Mouse (Mus musculus) heart, postnatal 0 days (tissue): Measurements from ENCODE around the gene Zfp866. TPM values are rescaled to one million over a fixed set of nuclear protein-coding genes. Genes with fewer than 3 reads are reported as not detected.

Experiments
- ATAC-seq: fragments of 200-750 bp; cut with Nextera tagmentation; 2 replicates; pipeline ENCODE4 v1.8.0; 2017; ENCODE audit warnings: low read depth, moderate number of reproducible peaks, moderate library complexity; ENCODE audit not compliant: insufficient read depth
- DNase-seq: peaks from one replicate; pipeline ENCODE4 v3.0.0-alpha.2; 2016; ENCODE audit warnings: low spot score
- H3K27ac ChIP-seq: fragments of 300-500 bp; sonication (generic); 2 replicates; pipeline ENCODE4 v1.5.1; 2014; ENCODE audit warnings: low read depth, mild to moderate bottlenecking
- H3K27me3 ChIP-seq: fragments of 300-500 bp; sonication (generic); 2 replicates; pipeline ENCODE4 v1.6.1; 2014; ENCODE audit warnings: low read length, mixed read lengths; ENCODE audit not compliant: control insufficient read depth, insufficient read depth
- H3K36me3 ChIP-seq: fragments of 300-500 bp; sonication (generic); replicated peaks from 2 replicates; pipeline ENCODE4 v1.6.1; 2014; ENCODE audit warnings: low read length, mixed read lengths; ENCODE audit not compliant: control insufficient read depth, insufficient read depth
- H3K4me1 ChIP-seq: fragments of 300-500 bp; sonication (generic); 2 replicates; pipeline ENCODE4 v1.6.1; 2014; ENCODE audit warnings: antibody characterized with exemption; ENCODE audit not compliant: control insufficient read depth, insufficient read depth
- H3K4me2 ChIP-seq: fragments of 300-500 bp; sonication (generic); 2 replicates; pipeline ENCODE4 v1.6.1; 2014; ENCODE audit warnings: low read depth, mild to moderate bottlenecking, low read length, moderate library complexity
- H3K4me3 ChIP-seq: fragments of 300-500 bp; sonication (generic); 2 replicates; pipeline ENCODE4 v1.5.1; 2014; ENCODE audit warnings: low read depth, low read length
- H3K9ac ChIP-seq: fragments of 300-500 bp; sonication (generic); replicated peaks from 2 replicates; pipeline ENCODE4 v1.6.1; 2014; ENCODE audit warnings: low read depth, low read length, mixed read lengths
- H3K9me3 ChIP-seq: fragments of 300-500 bp; sonication (generic); replicated peaks from 2 replicates; pipeline ENCODE4 v1.6.1; 2016; ENCODE audit warnings: low read length; ENCODE audit not compliant: control insufficient read depth
- CTCF ChIP-seq: IDR thresholded peaks from 2 replicates; pipeline ENCODE4 v1.5.1; 2016; ENCODE audit warnings: antibody characterized with exemption, control low read depth, low read depth
- EP300 ChIP-seq: IDR thresholded peaks from 2 replicates; pipeline ENCODE4 v1.6.1; 2016; ENCODE audit warnings: antibody characterized with exemption, low read depth
- WGBS: fragments of 180-500 bp; shearing (Covaris S2); extraction: QIAGEN DNeasy Blood & Tissue Kit; methylation state at CpG from one replicate; pipeline ENCODE4 v1.1.7; 2014; 5-methylcytosine and 5-hydroxymethylcytosine counted together
- polyA plus RNA-seq: library from polyadenylated mRNA; unstranded; fragments of >200 nt; fragmentation: Nextera tagmentation; extraction: Ambion mirVana; gene quantifications from 2 replicates; pipeline ENCODE4 v1.2.1, GENCODE M21; 2015
- total RNA-seq: library from RNA; depleted of rRNA; stranded (reverse); fragments of >200 nt; gene quantifications from 2 replicates; pipeline ENCODE4 v1.2.3, GENCODE M21; 2014; ENCODE audit warnings: low replicate concordance

The Zfp866 gene
- total and polyA plus RNA-seq, 2 experiments from 2014 or later = 9.2 to 20.5 TPM

GRCm38 (mm10) chr8:69790364-69790763, 614 bp downstream of the Zfp866 start:
- Histone ChIP-seq H3K4me2 (peak overlapping the region; percentile 97), H3K4me1 (peaks cover 18% of the 10 kb centered on the region), H3K9me3 (no peaks in the 10 kb centered on the region), H3K9ac (peak overlapping the region; percentile 94), H3K27ac (peak overlapping the region; percentile 90), H3K36me3 (peaks cover 20% of the 10 kb centered on the region), H3K4me3 (peak overlapping the region; percentile 98), H3K27me3 (no peaks in the 10 kb centered on the region)
- TF ChIP-seq CTCF = no peak
- TF ChIP-seq EP300 = no peak
- DNase-seq (no peak), ATAC-seq (no peak)
- 30% methylated on average over 11 of the region's 11 CpGs for WGBS

DNA sequence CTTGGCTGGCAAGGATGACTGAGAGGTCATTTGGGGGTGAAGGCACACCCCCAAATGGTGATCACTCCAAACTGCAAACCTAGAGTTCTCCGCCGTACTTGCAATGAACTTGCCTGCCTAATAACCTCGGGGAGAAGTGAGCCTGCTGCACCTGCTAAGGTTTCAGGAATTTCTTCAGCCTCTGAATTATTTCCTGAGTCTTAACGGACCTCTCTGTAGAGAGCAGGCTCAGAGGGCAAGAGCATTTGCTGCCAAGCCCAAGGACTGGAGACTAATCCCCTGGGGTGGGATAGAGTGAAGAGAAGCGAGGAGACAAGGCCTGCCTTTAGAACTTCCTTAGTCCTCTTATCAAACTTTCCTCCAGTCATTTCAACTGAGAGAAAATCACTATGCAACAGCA, 1.2 kb downstream of the Zfp866 start:
- H3K4me1 ChIP-seq = peaks cover 18% of the 10 kb centered on the region
- DNase-seq = no peak
- H3K36me3 ChIP-seq = peaks cover 13% of the 10 kb centered on the region
- no peak overlapping the region for H3K4me3 ChIP-seq
- TF ChIP-seq EP300 (no peak), CTCF (no peak)
- no peaks in the 10 kb centered on the region for H3K9me3 ChIP-seq
- ATAC-seq = no peak
- peak overlapping the region; percentile 94; the same call in 1 of the 2 replicates for H3K9ac ChIP-seq
- no peaks in the 10 kb centered on the region for H3K27me3 ChIP-seq
- no peak overlapping the region for H3K27ac ChIP-seq
- H3K4me2 ChIP-seq = no peak overlapping the region
- 66% methylated on average over 5 of the region's 5 CpGs for WGBS

DNA sequence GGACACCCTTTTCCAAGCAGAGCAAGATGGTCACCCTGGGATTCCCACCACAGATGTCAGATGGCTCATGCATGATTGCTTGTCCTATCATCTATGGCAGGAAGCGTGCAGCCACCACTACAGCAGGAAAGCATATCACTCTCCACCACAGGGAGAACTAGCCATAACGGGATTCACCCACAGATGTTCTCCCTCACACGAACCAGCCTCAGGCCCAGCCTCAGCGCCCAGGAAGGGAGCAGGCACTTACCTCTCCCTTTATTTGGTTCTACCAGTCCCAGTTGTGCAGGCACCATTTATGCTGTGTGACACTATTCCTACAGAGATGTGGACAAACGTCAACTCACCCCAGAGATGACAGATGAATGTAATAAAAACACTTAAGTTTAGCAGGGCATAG, 1.9 kb downstream of the Zfp866 start:
- no peak overlapping the region for H3K27ac ChIP-seq
- no peaks in the 10 kb centered on the region for H3K9me3 ChIP-seq
- no peak overlapping the region for H3K4me3 ChIP-seq
- H3K36me3 ChIP-seq = peaks cover 7% of the 10 kb centered on the region; the same call in 1 of the 2 replicates
- no peak overlapping the region for H3K9ac ChIP-seq
- DNase-seq (no peak), ATAC-seq (no peak)
- WGBS = 83% methylated on average over 5 of the region's 5 CpGs
- H3K4me1 ChIP-seq = peaks cover 18% of the 10 kb centered on the region
- H3K27me3 ChIP-seq = no peaks in the 10 kb centered on the region
- no peak for TF ChIP-seq EP300
- no peak for TF ChIP-seq CTCF
- no peak overlapping the region for H3K4me2 ChIP-seq

- H3K27me3 ChIP-seq = no peaks in the 10 kb centered on the region
- H3K4me1 ChIP-seq = peaks cover 19% of the 10 kb centered on the region; the same call in 1 of the 2 replicates
- H3K9me3 ChIP-seq = no peaks in the 10 kb centered on the region
- ATAC-seq = no peak
- no peak overlapping the region for H3K9ac ChIP-seq
- no peak for DNase-seq
- H3K36me3 ChIP-seq = 0 out of 2 replicates have a peak, but pooled peaks cover 3% of the 10 kb centered on the region
- TF ChIP-seq EP300 (no peak), CTCF (no peak)
- H3K4me2 ChIP-seq = no peak overlapping the region
- no peak overlapping the region for H3K27ac ChIP-seq
- 62% methylated on average over 7 of the region's 12 CpGs for WGBS
- no peak overlapping the region for H3K4me3 ChIP-seq
Measured at GRCm38 (mm10) chr8:69777111-69777510, 13.9 kb downstream of the Zfp866 start.

DNA sequence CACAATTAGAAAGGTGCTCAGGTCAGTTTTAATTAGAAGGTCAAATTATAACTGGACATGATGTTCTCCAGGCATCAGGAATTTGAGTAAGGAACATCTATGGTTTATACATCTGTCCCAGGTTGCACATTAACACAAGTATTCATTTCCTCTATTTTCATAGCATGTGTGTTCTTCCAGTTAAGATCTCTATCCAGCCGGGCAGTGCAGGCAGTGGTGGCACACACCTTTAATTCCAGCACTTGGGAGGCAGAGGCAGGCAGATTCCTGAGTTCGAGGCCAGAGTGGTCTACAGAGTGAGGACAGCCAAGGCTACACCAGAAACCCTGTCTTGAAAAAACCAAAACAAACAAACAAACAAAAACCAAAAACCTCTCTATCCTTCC, 15.8 kb downstream of the Zfp866 start:
- H3K36me3 ChIP-seq = 0 out of 2 replicates have a peak, but pooled peaks cover 5% of the 10 kb centered on the region
- H3K27me3 ChIP-seq = no peaks in the 10 kb centered on the region
- no peak overlapping the region for H3K9ac ChIP-seq
- H3K9me3 ChIP-seq = no peaks in the 10 kb centered on the region
- DNase-seq (no peak), ATAC-seq (no peak)
- peak overlapping the region; percentile 34; the same call in 1 of the 2 replicates for H3K4me2 ChIP-seq
- H3K4me1 ChIP-seq = peaks cover 22% of the 10 kb centered on the region; the same call in 1 of the 2 replicates
- TF ChIP-seq EP300 (no peak), CTCF (no peak)
- H3K27ac ChIP-seq = no peak overlapping the region
- 45% methylated on average over 2 of the region's 2 CpGs for WGBS
- H3K4me3 ChIP-seq = peak overlapping the region; percentile 68; the same call in 1 of the 2 replicates
